Mouse (Mus musculus): ENCODE results near the gene Nfia.

- TF ChIP-seq HCFC1 (IDR thresholded peaks at IDR 0.05; ENCODE audit: borderline replicate concordance, insufficient read depth, low read length) (no peak), ZC3H11A (IDR thresholded peaks at IDR 0.05; ENCODE audit: borderline replicate concordance, low read depth, low read length) (no peak), MAFK (IDR thresholded peaks at IDR 0.05; ENCODE audit: insufficient read depth, low read depth, low read length) (no peak), ZNF384 (IDR thresholded peaks at IDR 0.05; ENCODE audit: low read depth, low read length) (no peak)
Measured at GRCm38 (mm10) chr4:98136072-98136471, 363.5 kb downstream of the Nfia start.

Measured in ES-E14 (cell line).